Mouse (Mus musculus) lung, postnatal 14 days (tissue): ENCODE results near the gene Slc25a13.

Experiments used
- DNase-seq: peaks from one replicate; pipeline ENCODE4 v3.0.0; 2021

The Slc25a13 gene

DNA sequence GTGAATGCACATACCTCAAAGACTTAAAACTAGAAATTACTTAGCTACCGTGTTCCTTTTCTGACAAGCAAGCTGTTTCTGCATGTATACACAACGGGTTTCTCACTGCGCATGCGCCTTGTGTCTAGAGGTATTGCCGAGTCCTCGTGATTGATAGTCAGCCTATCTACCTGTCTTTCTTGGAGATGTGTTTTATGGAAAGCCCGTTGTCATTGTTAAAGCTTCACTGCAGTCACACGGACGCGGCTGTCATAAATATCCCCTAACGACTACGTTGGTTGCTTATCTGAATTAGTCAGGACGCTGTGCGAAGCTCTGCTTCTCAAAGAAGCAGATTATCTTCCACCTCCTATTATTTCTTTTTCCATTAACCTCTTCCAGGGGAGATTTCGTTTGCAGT lies 201.4 kb downstream of the Slc25a13 start:
- DNase-seq = no peak

DNA sequence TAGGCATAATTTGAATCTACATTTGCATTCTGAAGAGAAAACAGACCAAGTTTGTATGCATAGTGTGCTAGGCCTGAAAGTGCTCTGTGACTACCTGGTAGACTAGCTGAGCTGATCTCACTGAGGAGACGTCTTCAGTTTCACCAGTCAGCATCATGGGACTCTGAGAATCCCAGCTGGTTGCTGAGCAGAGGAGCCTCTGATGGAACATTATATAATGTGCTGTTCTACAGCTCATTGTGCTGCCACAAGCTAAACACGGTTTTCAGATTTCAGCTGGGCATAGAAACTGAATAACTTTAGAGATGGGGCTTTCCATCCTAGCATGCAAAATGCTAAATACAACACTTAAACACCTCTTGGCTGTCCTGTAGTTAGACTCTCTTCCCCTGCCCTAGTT lies 205.6 kb downstream of the Slc25a13 start:
- DNase-seq = no peak

DNA sequence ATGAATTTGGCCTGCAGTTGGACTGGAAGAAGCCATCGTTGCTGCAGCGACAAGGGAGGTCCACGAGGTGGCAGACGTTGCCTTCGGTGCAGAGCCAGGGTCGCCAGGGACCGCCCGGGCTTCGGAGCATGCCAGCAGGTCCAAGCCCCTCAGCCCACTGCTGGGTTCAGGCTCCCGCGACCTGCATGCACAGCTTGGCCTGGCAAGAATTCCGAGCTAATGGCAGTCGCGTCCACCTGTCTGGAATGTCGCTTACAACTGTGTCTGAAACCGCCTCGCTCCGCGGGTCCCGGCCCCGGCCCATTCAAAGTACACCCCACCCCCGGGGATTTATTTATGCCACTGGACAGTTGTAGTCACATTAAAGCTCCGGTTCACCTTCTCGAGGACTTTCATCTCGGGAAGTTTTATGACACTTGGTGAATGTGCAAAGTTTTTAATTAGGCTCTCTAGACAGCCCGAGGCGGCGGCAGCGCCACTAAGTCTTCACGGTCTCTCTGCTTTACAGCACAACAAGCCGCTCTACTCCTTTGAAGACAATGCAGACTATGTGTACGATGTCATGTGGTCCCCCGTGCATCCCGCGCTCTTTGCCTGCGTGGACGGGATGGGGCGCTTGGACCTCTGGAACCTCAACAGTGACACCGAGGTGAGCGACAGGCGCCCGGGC lies 211.1 kb downstream of the Slc25a13 start:
- DNase-seq = peak; percentile 79

DNA sequence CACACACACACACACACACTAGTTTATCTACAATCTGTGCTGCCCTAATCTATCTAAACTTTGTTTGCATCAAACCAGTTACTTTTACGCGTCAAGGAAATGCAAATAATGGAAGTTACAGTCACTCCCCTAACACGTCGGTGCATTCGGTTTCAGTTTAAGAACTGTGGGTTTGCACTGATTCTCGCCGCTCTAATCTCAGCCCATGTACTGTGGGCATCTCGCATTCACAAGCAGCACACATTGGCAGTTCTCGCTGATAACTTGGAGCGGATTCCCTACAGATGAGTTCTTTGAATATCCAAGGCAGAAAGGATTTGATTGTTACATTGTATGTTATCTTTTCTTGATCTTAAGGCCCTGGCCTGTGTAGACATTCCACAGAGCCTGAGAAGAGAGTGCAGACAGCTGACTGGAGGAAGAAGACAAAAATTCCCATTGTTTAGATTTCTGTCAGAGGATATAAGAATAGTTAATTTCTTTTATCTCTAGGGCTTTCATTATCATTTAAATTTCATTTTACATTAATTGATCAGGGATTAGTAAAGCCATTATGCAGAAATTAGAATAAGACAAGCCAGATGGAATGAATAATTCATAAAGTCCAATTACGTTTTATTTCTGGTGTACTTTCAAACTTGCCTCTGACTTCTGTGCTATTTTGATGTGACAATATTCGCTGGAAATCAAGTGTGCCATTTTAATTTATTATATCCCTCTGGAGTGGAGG lies 212.1 kb downstream of the Slc25a13 start:
- DNase-seq = no peak

DNA sequence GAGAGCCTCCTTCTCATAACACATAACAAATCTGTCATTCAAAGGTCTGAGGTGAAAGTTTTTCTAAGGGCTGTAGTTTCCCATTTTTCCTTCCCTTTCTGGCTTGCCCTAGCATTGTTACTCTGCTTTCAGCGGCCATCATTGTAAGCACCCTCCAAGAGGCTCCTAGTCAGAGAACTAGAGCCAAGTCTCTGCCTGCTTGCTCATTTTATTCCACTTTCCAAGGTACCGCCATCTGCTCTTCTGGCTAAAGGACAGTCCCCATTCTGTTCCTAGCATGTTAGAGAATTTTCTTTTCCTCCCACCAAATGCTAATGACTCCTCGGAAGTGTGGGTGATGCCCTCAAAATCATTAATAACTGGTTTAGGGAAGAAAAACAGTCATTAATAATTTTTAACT lies 214.9 kb downstream of the Slc25a13 start:
- no peak for DNase-seq

DNA sequence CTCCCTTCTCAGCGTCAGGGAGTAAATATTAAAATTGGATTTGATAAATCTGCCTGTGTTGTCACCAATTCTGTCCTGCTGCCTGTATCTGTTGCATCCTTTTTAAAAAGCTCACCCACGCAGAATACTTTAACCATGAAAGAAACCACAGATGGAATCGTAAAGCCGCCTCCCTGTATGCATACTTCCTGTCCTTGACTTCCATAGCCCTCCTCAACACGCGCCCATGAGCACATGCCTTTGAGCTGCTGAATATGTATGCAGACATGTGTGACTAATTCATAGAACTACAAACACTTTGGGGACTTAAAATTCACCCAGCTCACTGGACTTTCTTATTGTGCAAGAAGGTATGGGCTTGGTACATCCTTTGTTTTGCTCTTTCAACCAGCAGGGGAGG lies 219.4 kb downstream of the Slc25a13 start:
- DNase-seq = no peak

DNA sequence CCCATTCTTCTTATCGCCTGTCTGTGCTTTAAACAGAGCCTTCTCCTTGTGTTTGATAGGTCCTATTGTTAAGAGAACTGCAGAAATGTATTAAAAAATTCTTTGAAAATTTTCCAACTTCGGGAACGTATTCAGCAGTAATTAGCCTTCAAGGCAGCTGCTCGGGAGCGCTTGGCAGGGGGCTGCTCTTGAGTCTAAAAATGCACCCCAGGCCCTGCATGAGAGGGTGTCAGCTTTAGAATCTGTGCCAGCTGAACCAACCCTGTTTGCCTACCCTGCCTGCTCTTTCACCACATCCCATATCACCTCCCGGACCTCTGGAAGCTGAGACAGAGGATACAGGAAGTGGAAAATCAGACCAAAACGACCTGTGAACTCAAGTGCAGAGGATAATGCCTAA lies 223.9 kb downstream of the Slc25a13 start:
- no peak for DNase-seq

DNA sequence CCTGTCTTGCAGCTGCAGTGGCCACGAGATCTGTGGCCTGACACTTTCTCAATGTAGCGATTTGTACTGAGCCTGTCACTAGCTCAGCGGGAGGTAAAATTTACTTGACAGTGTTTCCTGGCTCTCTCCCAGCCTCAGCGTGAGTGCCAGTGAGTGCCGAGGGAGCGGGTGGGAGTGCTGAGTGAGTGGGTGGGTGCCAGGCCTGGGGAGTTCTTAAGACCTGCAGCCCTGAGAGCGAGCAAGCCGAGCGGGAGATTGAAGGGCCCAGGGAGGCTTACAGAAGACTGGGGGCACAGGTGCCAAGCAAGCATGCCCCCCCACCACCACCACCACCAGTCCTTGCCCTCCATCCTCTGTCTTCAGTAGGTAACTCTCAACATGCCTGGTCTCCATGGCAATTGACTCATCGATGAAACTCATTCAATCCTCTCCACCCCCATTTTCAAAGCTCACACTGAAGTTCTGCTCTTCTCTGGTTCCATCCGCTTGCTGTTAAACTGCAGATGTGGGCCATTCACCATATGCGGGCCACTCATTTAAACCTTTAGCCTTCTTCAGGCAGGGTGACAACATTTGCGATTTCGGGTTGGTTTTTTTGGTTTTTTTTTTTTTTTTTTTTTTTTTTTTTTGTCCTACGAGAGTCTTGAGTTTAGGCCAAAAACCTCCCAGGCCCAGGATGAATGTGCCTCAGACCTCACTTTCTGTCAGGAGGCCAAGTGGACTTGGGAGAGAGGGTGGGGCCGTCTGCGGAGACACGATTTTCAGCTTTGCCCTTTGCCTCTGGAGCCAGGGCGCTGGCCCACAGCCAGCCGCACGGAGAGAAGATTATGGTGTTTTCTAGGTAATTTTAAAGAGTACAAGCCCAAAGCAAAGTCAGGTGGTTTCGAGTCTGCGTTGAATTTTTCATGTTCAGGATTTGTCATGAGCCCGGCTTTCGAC lies 224.9 kb downstream of the Slc25a13 start:
- DNase-seq = peak; percentile 23

DNA sequence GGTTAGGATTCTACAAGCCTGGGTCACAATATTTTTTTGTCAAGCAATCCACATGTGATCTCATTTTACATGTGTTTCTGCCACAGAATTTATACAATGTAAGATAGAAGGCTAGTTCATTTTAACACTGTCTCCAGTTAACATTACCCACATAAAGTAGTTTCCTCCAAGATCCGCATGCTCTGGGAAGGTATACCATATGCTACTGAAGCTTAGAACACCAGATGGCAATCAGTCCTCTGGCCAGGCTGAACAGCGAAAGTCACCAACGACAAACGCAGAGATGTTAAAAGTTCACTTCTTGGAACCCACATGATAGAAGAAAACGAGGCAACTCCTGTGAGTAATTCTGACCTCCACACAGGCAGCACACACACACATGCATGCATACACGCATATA lies 225.7 kb downstream of the Slc25a13 start:
- no peak for DNase-seq
